Mouse (Mus musculus) heart, embryonic 14.5 days (tissue): ENCODE measurements around the gene Hs6st2. TPM values are rescaled to one million over a fixed set of nuclear protein-coding genes. Genes with fewer than 3 reads are reported as not detected.

Experiments
- ATAC-seq: fragments of 200-750 bp; cut with Nextera tagmentation; 2 replicates; pipeline ENCODE4 v1.8.0; 2017; ENCODE audit warnings: low read depth, moderate TSS enrichment; ENCODE audit not compliant: insufficient number of reproducible peaks, insufficient read depth, low FRiP score
- H3K27ac ChIP-seq, 2 experiments: fragments of 200-500 bp in 1 of 2; fragments of 300-500 bp in 1 of 2; sonication (generic) in 1 of 2; replicated peaks in 1 of 2; 2 replicates each; pipeline ENCODE4 v1.5.1; 2012 to 2014; ENCODE audit warnings: low read depth in 2 of 2, low read length in 2 of 2, control low read depth in 1 of 2, mild to moderate bottlenecking in 1 of 2, mixed read lengths in 1 of 2; ENCODE audit not compliant: control insufficient read depth in 1 of 2, insufficient read depth in 1 of 2
- H3K27me3 ChIP-seq: fragments of 300-500 bp; sonication (generic); 2 replicates; pipeline ENCODE4 v1.6.1; 2014; ENCODE audit warnings: mild to moderate bottlenecking, low read length, control low read depth; ENCODE audit not compliant: control insufficient read depth, insufficient read depth
- H3K36me3 ChIP-seq: fragments of 300-500 bp; sonication (generic); 2 replicates; pipeline ENCODE4 v1.6.1; 2014; ENCODE audit warnings: mild to moderate bottlenecking, control low read depth, low read length, mixed read lengths; ENCODE audit not compliant: control insufficient read depth, insufficient read depth
- H3K4me1 ChIP-seq, 2 experiments: fragments of 200-500 bp in 1 of 2; fragments of 300-500 bp in 1 of 2; sonication (generic) in 1 of 2; 2 replicates each; pipeline ENCODE4 v1.6.1; 2012 to 2014; ENCODE audit warnings: low read length in 2 of 2, control low read depth in 1 of 2, mixed read lengths in 1 of 2; ENCODE audit not compliant: control insufficient read depth in 2 of 2, insufficient read depth in 2 of 2
- H3K4me2 ChIP-seq: fragments of 300-500 bp; sonication (generic); 2 replicates; pipeline ENCODE4 v1.6.1; 2014; ENCODE audit warnings: mild to moderate bottlenecking, low read length
- H3K4me3 ChIP-seq, 2 experiments: fragments of 200-500 bp in 1 of 2; fragments of 300-500 bp in 1 of 2; sonication (generic) in 1 of 2; 2 replicates each; pipeline ENCODE4 v1.5.1; 2012 to 2014; ENCODE audit warnings: low read length in 2 of 2, mild to moderate bottlenecking in 2 of 2, control low read depth in 1 of 2, low read depth in 1 of 2, moderate library complexity in 1 of 2; ENCODE audit not compliant: control insufficient read depth in 1 of 2, insufficient read depth in 1 of 2
- H3K9ac ChIP-seq: fragments of 300-500 bp; sonication (generic); 2 replicates; pipeline ENCODE4 v1.6.1; 2014; ENCODE audit warnings: mild to moderate bottlenecking, low read length
- H3K9me3 ChIP-seq: fragments of 300-500 bp; sonication (generic); 2 replicates; pipeline ENCODE4 v1.6.1; 2016; ENCODE audit warnings: low read length, control low read depth; ENCODE audit not compliant: control insufficient read depth
- WGBS: fragments of 180-500 bp; shearing (Covaris S2); extraction: QIAGEN DNeasy Blood & Tissue Kit; methylation state at CpG from one replicate; pipeline ENCODE4 v1.1.7; 2014; 5-methylcytosine and 5-hydroxymethylcytosine counted together
- polyA plus RNA-seq: library from polyadenylated mRNA; unstranded; fragments of >200 nt; fragmentation: Nextera tagmentation; extraction: Ambion mirVana; gene quantifications from 2 replicates; pipeline ENCODE4 v1.2.1, GENCODE M21; 2014

Gene Hs6st2
- polyA plus RNA-seq, 1 experiment from 2014 or later, result 13.2 TPM

DNA sequence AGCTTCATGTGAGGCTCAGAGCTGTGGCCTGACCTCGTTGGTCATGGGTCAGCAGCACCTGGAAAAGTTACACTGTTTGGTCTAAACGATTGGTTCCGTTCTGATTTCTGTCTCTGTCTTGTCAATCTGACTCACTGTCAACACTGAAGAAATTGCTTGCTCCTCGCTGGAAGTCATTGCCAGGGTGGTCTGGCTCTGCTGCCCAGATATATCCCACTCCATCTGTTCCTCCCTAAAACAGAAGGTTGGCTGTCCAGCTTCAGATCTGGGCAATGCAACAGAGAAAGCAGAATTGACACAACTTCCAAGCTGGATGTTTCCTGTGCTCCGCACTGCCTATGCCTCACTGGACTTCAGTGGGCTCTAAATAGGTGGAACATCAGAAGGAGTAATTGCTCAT lies 256.6 kb downstream of the Hs6st2 start:
- ATAC-seq, result no peak

GRCm38 (mm10) chrX:51410289-51410688 lies 271.4 kb downstream of the Hs6st2 start:
- Histone ChIP-seq H3K4me1 (no peaks in the 10 kb centered on the region), H3K9me3 (no peaks in the 10 kb centered on the region), H3K4me3 (no peak overlapping the region), H3K36me3 (no peaks in the 10 kb centered on the region), H3K9ac (no peak overlapping the region), H3K27me3 (no peaks in the 10 kb centered on the region), H3K4me2 (no peak overlapping the region), H3K27ac (no peak overlapping the region)
- WGBS, result 65% methylated on average over 2 of the region's 2 CpGs
- no peak for ATAC-seq

More for the DNA sequence above, 256.6 kb downstream of the Hs6st2 start:
- no peaks in the 10 kb centered on the region for H3K9me3 ChIP-seq
- H3K36me3 ChIP-seq, result no peaks in the 10 kb centered on the region
- no peak overlapping the region for H3K27ac ChIP-seq
- H3K4me2 ChIP-seq, result no peak overlapping the region
- no peak overlapping the region for H3K4me3 ChIP-seq
- no peaks in the 10 kb centered on the region for H3K4me1 ChIP-seq
- H3K9ac ChIP-seq, result no peak overlapping the region
- no peaks in the 10 kb centered on the region for H3K27me3 ChIP-seq
- 76% methylated on average over 5 of the region's 5 CpGs for WGBS

DNA sequence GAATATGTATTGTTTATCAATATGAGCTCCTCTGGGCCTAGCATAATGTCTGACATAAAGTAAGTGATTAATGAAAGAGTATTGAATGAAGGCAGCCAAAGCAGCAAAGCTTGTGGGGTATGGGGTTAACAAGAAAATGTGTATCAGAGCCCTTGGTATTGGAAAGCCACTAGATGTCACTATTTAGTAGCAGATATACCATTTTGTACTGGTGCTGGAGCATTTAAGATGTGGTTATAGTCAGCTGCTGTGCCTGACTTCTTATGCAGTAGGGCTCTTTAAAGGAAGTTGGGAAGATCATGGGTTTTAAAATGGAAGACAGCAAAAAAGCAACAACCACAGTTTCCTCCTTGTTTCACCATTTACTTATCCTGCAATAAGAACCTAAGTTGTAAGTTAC lies 284.2 kb downstream of the Hs6st2 start:
- no peaks in the 10 kb centered on the region for H3K9me3 ChIP-seq
- no peak overlapping the region for H3K27ac ChIP-seq
- no peaks in the 10 kb centered on the region for H3K27me3 ChIP-seq
- no peaks in the 10 kb centered on the region for H3K36me3 ChIP-seq
- H3K9ac ChIP-seq, result no peak overlapping the region
- no peak overlapping the region for H3K4me3 ChIP-seq
- H3K4me2 ChIP-seq, result no peak overlapping the region
- ATAC-seq, result no peak
- H3K4me1 ChIP-seq, result no peaks in the 10 kb centered on the region

DNA sequence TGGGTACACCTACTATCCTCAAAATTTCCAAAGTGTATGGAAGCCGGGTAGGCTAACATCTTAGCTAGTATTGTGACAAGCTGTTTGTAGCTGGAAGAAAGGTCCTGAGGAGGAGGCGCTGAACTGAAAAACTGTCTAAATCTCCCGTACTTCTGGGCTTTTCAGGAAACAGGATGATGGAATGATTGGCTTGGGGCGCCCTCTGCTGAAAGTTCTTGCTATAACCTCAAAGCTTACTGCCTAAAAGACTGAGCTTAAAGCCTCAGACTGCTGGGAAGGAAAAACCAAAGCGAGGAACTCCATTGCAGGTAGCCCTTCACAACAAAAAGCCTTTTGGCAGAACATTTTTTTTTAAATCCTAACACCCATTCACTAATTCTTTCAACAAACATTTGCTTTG lies 307.0 kb downstream of the Hs6st2 start:
- no peak overlapping the region for H3K4me3 ChIP-seq
- no peak for ATAC-seq
- WGBS, result 12% methylated on average over 5 of the region's 5 CpGs
- H3K4me1 ChIP-seq, result no peaks in the 10 kb centered on the region
- H3K27me3 ChIP-seq, result no peaks in the 10 kb centered on the region
- H3K27ac ChIP-seq, result no peak overlapping the region
- H3K36me3 ChIP-seq, result no peaks in the 10 kb centered on the region
- H3K9ac ChIP-seq, result no peak overlapping the region
- H3K9me3 ChIP-seq, result no peaks in the 10 kb centered on the region
- no peak overlapping the region for H3K4me2 ChIP-seq

- no peaks in the 10 kb centered on the region for H3K9me3 ChIP-seq
- ATAC-seq, result no peak
- no peaks in the 10 kb centered on the region for H3K36me3 ChIP-seq
- no peak overlapping the region for H3K4me3 ChIP-seq
- no peak overlapping the region for H3K4me2 ChIP-seq
- H3K27ac ChIP-seq, result no peak overlapping the region
- WGBS, result 29% methylated on average over 5 of the region's 5 CpGs
- no peak overlapping the region for H3K9ac ChIP-seq
- no peaks in the 10 kb centered on the region for H3K27me3 ChIP-seq
- H3K4me1 ChIP-seq, result no peaks in the 10 kb centered on the region
Measured at GRCm38 (mm10) chrX:51372477-51373239, 309.0 kb downstream of the Hs6st2 start.

- WGBS, result 80% methylated on average over 1 of the region's 1 CpGs
- ATAC-seq, result no peak
- no peaks in the 10 kb centered on the region for H3K27me3 ChIP-seq
- no peaks in the 10 kb centered on the region for H3K9me3 ChIP-seq
- H3K27ac ChIP-seq, result no peak overlapping the region
- no peak overlapping the region for H3K9ac ChIP-seq
- H3K4me2 ChIP-seq, result no peak overlapping the region
- no peak overlapping the region for H3K4me3 ChIP-seq
- no peaks in the 10 kb centered on the region for H3K36me3 ChIP-seq
- H3K4me1 ChIP-seq, result no peaks in the 10 kb centered on the region
Measured at GRCm38 (mm10) chrX:51349682-51350081, 332.0 kb downstream of the Hs6st2 start.

DNA sequence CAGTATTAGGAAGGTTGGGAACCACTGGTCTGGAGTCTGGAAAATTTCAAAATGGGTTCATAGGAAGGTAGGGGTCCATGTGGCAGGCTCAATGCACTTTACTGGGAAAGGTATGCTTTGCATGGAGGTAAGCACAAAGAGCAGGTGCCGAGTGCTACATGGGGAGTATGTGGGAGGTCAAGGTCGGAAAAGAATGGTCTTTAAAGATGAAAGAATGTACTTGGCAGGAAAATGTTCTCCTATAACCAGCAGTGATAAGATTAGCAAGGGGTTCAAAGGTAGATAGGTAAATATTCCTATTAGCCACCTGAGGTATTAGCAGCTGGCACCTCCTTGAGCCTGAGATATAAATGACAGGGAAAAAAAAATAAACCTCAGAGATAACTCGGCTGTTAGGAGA lies 338.1 kb downstream of the Hs6st2 start:
- H3K9me3 ChIP-seq, result no peaks in the 10 kb centered on the region
- WGBS, result 51% methylated on average over 3 of the region's 3 CpGs
- H3K4me1 ChIP-seq, result no peaks in the 10 kb centered on the region
- ATAC-seq, result no peak
- no peak overlapping the region for H3K27ac ChIP-seq
- no peak overlapping the region for H3K9ac ChIP-seq
- no peak overlapping the region for H3K4me2 ChIP-seq
- no peak overlapping the region for H3K4me3 ChIP-seq
- H3K27me3 ChIP-seq, result no peaks in the 10 kb centered on the region
- H3K36me3 ChIP-seq, result no peaks in the 10 kb centered on the region
